Mouse (Mus musculus) left cerebral cortex, postnatal 14 days (tissue): ENCODE results near the gene Sgsm2. TPM values are rescaled to one million over a fixed set of nuclear protein-coding genes. Genes with fewer than 3 reads are reported as not detected.
A peak's percentile ranks its signal among the peaks of the same experiment; 100 is the strongest.

Experiments
- DNase-seq, 2 experiments: peaks; one replicate each; pipeline ENCODE4 v3.0.0; 2021 to 2022; ENCODE audit warnings: low spot score in 2 of 2, mixed read lengths in 1 of 2
- intact Hi-C: fragments of 180-260 bp; cut with DNase I; formaldehyde crosslinking; loops from one replicate; pipeline ENCODE4 v1.15.1; 2025
- total RNA-seq, 2 experiments: library from RNA; stranded (reverse); gene quantifications; 2 replicates each; pipeline ENCODE4 v1.2.3; 2021

Sgsm2 gene
- total RNA-seq, 2 experiments from 2014 or later = 65.9 to 68.4 TPM

DNA sequence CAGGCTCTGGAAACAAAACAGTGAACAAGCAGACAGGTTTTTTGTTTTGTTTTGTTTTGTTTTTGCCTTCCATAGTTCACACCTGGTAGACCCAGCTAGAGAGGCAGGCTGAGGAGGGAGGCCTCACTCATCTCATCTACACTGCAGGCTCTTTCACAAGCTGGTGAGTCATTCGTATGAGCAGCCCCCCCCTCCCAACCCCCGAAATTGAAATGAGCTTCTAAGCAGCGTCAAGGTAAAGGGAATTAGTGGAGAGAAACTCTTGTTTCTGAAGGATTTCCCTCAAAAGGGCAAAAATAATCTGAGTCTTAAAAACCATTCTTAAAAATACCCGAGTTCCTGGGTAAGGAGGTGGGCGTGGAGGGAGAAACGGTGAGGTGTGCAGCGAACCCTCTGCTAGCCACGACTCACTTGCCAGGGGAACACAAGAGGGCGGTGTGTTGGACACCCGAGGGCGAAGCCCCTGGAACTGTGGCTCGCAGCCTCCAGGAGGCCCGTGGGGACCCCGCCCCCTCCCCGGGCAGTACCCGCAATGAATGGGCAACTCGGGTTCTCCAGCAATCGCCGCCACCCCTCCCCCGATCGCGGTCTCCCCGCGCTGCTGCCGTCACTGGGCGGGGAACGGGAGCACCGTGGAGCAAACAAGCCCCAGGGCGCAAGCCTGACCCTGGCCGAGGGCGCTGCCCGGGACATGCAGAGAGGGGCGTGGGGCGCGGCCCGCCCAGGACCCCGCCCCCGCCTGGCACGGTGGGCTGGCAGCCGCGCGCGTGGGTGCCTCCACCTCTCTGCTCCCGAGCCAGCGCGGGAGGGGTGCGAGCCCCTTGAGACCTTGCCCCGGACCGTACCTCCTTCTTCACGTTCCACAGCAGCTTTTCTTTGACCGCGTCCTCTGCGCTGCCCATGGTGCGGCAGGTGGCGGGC is 620 bp downstream of the Sgsm2 start:
- DNase-seq = peak; percentile 62 to 70
- intact Hi-C loops = no loop called here

DNA sequence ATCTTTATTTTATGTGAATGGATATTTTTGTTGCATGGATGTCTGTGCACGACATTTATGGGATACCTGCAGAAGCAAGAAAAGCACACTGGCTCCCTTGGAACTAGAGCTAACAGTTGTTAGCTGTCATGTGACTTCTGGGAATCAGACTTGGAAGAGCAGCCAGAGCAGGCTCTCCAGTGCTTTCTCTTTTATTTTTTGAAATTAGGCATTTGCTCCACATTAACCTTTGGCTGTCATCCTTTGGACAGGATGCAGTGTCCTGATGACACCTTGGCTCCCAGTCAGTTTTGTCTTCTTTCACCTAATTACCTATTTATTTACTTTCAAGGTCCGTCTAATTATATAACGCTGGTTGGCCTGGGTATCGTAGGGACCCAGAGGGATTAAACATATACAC is 2.2 kb downstream of the Sgsm2 start:
- intact Hi-C loops = no loop called here
- no peak for DNase-seq

DNA sequence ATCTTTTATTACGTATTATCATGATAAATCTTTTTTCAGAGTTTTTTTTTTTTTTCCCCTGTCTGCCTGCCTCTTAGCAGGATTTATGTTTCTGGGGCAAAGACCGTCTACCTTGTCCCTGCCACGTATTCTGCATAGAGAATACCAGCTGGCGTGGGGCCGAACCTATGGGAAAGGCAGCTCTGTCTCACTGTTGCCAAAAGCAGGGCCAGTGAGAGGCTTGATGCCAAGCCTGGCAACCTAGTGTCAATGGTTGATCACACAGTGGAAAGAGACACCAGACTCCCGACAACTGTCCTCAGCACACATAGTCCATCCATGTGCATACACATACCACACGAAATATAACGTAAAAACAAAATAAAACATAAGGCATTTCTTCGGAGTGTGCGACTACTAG is 13.8 kb downstream of the Sgsm2 start:
- no peak for DNase-seq
- intact Hi-C loops = no loop called here

DNA sequence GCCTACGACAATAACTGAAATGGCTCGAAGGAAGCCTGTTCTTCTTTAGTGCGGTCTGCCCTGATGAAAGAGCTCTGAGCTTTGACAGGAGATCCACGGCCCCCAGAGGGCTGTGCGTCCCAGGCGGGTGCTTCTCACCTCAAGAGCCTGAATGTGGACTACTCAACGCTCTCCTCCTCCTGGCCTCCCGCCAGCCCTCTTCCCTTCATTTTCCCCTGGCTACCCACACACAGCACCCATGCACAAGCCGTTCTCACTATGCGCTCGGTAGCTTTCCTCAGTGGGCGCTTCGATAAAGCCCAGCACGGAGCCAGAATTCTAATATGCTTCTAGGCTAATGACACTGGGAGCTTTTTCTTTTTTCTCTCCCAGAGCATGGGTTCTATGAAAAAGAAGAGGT is 14.9 kb downstream of the Sgsm2 start:
- DNase-seq = peak; percentile 40 to 48
- intact Hi-C loops = no loop called here

DNA sequence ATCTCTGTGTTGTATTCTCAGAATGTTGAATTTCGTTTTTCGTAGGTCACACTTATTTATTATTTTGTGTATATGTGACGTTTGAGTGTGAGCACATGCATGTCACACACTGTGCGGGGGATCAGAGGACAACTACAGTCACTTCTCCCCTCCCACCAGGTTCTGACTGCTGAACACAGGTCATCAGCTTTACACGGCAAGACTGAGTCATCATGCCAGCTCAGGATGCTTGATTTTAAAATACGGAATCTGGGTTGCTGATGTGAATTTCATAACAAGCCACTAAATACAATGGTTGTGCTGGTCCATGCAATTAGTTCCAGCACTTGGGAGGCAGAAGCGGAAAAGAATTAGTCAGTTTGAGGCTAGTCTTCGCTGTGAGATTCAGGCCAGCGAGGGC is 15.9 kb downstream of the Sgsm2 start:
- intact Hi-C loops = no loop called here
- DNase-seq = no peak

DNA sequence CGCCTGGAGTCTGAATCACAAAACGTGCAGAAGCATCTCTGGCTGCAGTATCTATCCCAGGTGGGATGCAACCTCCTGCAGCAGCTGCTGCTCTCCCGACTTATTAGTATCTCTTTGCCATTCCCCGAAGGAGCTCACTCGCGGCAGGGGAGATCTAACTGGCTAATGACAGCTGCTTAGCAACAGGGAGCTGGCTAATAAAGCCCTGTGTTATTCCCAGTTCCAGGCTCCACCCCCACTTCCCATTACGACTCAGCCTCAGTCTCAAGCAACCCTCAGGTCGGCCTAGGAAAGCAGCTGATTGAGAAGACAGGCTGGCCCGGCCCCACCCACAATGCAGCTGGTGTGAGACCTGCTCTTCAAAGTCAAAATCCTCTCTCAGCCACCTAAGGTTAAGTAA is 20.1 kb downstream of the Sgsm2 start:
- peak; percentile 69 to 83 for DNase-seq
- intact Hi-C loops = no loop called here

DNA sequence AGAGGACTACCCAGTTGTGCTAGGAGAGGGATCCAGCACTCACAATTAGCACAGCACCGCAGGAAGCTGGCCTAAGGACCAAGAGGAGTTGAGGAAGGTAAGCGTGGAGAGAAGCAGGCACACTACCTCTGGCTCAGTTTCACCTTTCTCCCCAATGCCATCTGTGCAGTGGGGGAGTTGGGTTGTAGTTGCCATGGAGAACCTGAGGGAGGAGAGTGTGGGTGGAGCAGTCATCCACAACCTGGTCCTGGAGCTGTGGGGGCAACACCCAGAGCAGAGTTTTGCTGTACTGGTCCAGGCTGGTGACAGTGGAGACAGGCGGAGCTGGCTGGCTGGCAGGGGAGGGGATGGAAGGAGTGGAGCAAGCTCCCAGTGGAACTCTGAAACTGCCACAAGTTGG is 22.2 kb downstream of the Sgsm2 start:
- intact Hi-C loops = no loop called here
- DNase-seq = no peak

DNA sequence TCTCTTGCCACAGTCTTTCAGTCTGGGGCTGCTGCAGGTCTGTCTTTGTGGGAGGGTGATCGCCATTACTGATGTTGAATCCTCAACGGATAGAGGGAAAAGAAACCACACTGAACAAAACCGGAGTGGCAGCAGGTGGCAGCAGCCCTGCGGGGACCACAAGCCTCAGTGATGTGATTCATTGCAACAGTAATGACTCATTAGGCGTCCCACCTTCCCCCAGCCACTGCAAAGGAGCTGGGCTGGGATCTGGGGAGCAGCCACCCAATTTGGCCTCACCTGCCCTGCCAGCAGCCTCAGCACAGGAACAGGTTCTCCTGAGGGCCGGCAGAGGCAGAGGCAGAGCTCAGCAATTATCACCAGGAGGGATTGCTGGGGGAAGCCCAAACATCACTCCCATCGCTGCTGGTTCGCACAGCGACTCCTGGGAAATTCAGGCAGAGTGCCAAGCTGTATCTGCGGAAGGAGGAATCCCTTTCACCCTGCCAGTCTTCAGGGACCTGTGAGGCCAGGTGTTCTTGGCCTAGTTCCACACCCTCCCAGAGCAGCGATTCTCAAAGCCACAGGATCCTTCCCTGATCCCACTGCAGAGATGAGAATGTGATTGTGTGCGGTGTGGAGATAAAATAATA is 25.8 kb downstream of the Sgsm2 start:
- intact Hi-C loops = no loop called here
- DNase-seq = peak; percentile 65 to 67

DNA sequence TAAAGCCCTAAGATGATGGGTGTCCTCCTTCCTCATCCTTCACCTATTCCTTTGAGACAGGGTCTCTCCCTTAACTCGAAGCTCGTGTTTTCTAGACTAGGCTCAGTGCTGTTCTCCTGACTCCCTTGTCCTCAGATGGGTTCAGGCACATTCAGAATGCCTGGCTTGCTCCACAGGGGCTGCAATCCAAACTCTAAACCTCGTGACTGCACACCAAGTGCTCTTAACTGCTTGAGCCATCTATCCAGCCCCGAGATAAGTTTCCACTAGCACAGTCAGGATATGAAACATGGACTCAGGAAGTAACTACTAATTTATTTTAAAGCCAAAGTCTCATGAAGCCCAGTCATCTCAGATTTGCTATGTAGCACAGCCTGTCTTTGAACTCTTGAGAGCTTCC is 26.3 kb downstream of the Sgsm2 start:
- DNase-seq = no peak
- intact Hi-C loops = no loop called here

DNA sequence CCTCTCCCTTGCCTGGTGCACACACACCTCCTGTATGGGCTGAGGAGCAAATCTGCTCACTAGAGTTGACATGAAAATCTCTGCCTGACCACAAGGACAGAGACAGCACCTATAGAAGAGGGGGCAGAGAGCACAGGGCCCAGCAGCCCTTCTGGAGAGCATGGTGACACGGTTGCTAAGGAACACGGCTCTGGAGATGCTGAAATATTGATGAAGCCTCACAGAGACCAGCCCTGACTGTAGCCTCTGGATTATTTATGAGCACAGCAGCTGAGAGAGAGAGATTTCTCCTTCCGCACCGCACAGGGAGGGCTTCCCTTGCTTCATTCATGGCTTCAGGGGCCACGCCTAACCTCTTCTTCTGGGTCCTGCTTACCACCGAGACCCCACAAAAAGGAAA is 27.3 kb downstream of the Sgsm2 start:
- DNase-seq = no peak

DNA sequence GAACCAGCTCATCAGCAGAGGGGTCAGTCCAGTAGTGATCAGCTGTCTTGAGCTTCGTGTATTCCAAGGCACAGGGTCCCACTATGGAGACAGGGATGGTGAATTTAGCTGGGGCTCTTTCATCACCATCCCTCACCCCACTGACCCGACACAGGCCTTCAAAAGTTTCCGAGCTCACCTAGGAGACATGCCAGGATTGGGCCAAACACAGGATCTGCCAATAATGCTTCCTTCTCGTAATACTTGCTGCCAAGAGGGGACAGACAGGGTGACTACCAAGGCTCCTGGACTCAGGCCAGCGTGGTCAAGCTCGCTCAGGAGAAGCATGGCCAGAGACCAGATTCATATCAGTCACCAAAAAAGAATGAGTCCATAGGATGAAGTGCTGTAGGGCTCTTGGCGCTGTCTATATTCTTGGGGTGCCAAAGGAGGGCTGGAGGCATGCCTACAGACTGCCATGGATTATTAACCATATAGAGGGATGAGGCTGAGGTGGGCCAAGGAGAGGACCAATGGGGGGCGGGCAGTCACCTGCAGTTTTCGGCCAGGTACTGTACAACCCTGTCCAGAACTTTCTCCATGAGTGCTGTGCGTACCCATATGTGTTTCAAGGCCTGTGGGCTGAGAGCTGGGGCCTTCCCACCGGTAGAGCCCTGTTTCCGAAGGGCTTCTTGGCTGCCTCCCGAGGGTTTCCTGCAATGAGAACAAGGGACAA is 28.7 kb downstream of the Sgsm2 start:
- DNase-seq = no peak
- intact Hi-C loops = no loop called here

More for the DNA sequence above, 27.3 kb downstream of the Sgsm2 start:
- intact Hi-C loops = no loop called here

DNA sequence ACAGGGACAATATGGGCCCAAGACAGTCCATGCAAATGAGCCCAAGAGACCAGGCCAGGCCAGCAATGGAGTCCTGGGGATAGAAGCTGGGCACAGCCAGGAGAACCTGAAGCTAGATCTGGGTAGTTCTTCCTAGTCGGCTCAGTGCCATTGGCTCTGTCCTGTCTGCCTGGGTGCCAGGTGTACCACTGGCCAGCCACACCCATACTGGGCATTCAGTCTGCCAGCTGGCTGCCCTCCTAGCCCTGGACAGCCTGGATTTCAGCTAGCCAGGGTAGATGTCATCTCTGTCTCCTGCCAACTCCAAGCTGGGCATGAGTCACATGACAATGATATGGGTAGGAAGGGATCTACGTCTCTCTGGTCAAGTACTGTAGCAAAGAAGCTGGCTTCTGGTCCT is 29.7 kb downstream of the Sgsm2 start:
- no peak for DNase-seq

DNA sequence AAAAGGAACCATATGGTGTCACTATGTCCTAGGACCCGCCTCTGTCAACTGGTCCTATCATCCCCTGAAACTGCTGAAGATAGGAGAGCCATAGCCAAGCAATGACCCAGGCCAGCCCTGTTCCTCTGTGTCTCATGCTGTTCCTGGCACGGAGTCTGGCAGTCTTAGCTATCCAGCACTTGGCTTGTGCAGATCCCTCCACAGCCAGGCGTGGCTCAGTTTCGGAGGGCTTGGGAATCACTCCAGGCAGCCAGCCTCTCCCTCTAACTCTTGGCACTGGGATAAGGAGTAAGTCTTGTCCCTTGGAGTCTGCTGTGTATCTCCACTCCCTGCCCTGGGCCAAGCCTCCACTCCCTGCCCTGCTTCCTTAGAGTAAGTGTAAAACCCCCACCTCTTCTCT is 30.2 kb downstream of the Sgsm2 start:
- DNase-seq = peak; percentile 49 to 57
- intact Hi-C loops = no loop called here

More for the DNA sequence above, 29.7 kb downstream of the Sgsm2 start:
- intact Hi-C loops = no loop called here

DNA sequence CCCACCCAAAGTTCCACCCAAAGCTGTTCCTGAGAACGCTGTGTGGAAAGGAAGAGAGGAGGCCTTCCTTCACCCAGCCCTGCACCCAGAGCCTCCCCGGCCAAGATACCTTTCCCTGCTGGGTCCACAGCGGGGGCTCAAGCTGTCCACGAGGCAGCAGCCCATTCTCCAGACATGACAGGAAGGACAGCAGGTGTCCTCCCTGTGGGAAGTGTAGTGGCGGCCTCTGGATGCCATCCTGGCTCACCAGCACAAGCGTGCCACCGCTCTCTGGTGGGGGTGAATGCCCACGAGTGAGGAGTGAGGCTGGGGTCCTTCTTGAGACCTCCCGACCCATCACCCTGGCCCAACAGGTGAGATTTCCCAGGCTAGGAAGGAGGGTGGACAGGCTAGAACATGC is 31.6 kb downstream of the Sgsm2 start:
- intact Hi-C loops = no loop called here
- no peak for DNase-seq

DNA sequence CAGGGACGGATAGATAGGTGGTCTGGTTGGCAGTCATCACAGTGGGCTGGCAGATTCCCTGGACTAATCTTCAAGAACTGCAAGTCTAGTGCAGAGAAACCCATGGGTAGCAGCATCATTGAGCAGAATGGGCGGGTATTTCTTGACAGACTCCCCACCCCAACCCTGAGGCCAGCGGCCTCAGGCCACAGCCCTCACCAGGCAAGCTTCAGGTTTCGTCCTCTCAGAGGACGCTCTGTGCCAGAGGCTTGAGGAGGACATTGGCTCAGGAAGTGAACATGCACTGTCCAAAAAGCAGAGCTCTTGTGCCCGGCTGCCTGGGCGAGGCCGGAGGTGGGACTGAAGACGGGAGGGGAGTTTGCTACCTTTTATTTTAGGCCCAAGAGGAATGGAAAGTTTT is 32.4 kb downstream of the Sgsm2 start:
- DNase-seq = no peak
- intact Hi-C loops = no loop called here

DNA sequence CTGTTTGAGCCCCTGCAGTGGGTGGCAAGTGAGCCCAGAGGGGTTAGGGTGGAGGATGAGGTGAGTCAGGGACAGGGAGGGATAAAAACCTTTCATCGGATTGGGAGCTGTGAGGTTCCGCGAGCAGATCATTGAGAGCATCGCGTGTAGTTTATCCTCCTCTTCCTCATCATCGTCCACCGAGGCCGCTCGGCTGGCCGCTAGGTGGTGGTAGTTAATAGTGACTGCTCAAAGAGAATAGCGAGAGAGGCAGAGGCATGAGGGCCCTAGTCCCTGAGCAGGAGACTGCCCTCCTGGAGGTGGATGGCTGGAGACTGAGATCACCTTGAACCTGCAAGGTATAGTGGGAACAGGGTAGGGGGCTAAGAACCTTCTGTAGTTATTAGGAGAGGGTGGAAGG is 33.4 kb downstream of the Sgsm2 start:
- intact Hi-C loops = no loop called here
- no peak for DNase-seq

DNA sequence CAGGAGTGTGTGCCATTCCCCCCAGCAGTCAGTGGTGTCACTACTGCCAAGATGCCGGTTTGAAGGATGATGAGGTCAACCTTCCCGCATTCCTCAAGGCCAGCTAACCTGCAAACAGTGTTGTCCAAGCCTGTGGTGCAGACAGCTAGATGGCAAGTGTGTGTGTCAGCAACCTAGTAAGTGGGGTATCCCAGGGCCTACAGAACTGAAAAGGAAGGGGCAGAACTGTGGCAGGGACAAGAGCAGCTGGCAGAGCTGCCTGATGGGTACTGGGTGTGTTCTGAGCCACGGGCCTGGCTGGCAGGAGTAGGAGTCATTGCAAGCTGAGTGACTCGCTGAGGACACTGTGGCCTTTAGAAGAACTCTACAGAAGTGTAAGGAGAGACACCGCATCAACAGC is 34.7 kb downstream of the Sgsm2 start:
- DNase-seq = no peak
- intact Hi-C loops = no loop called here

DNA sequence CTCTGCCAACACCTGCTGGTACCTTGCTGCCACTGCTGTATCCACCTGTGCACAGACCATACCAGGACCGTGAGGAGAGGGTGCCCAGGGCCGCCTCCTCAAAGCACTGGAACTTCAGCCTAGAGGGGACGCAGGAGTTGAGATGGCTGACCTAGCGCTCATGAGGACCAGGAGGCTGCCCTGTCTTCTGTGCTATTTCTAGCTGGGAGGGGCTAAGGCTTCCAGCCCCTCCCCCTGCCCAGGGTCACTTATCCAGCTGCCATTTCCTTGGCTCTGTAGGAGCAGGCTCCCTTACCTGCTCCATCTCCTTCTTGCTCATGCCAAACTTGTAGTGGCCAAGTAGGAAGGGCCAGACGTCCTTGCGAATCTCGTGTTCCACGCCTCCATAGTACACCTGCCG is 39.1 kb downstream of the Sgsm2 start:
- intact Hi-C loops = no loop called here
- no peak for DNase-seq

DNA sequence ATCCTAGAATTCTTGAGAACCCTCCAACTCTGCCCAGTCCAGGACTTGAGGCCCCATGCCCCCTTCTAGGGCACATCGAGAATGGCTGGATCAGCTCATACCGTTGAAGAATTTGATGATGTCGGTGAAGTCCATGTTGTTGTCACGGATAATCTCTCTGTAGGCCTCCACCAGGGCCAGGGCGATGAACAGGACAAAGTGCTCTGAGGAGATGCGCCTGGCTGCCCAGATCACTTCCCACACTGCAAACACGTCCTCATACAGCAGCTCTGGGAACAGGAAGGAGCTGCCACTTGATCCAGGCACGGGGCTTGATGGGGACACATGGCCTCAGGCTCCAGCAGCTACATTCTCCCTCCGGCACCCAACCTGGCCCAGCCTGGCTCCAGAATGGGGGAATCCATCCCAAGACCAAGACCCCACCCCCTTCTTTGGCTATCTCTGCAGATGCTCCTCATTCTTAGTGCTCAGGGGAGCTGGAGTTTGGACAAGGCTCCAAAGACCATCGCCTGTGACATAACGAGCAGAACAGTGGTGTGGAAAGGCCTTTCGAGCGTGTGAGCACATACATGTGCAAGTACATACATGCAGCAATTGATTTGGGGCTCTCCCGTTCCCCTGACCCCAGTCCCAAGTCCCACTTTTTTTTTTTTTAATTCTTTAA is 45.7 kb downstream of the Sgsm2 start:
- intact Hi-C loops = no loop called here
- DNase-seq = no peak
